Mouse (Mus musculus): Measurements from ENCODE around the gene Elovl5. TPM values are rescaled to one million over a fixed set of nuclear protein-coding genes. Genes with fewer than 3 reads are reported as not detected.
"Not testable (repeated sequence)": the region's sequence is repeated elsewhere in the genome, so short reads cannot be mapped to it uniquely, and the experiment has no call there.

Elovl5 gene
- polyA plus RNA-seq, 1 experiment: 115 TPM

DNA sequence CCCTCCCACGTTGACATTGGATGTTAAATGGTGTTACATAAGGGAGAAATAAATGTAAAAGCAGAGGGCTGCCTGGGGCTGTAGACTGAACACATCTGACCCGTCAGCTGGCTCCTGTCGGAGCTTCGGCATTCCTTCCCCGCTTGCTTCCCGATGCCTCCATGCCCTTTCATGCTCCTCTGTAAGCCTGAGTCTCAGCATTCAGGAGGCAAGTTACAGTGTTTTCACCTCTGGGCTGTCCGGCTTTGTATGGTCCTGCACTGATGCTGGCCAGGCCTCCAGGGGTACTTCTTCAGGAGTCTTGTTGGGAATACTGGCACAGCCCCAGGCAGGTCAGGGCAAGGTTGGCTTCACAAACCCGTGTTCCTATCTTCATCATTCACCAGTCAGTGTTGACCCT lies 72.5 kb downstream of the Elovl5 start:
- no peak overlapping the region for H3K27ac ChIP-seq (ENCODE audit: insufficient read depth, low read length)
- no peak for TF ChIP-seq CTCF (IDR thresholded peaks at IDR 0.05; ENCODE audit: low read depth, low read length)
- H3K9ac ChIP-seq (ENCODE audit: low read depth, poor library complexity, severe bottlenecking): no peak overlapping the region
- H3K4me3 ChIP-seq (ENCODE audit: low read depth, low read length): no peak overlapping the region
- H3K36me3 ChIP-seq (ENCODE audit: control insufficient read depth, insufficient read depth, low read length, poor library complexity, severe bottlenecking): no peaks in the 10 kb centered on the region
- peaks cover 2% of the 10 kb centered on the region for H3K4me1 ChIP-seq (ENCODE audit: control insufficient read depth, insufficient read depth, low read length)
- no peaks in the 10 kb centered on the region for H3K9me3 ChIP-seq (replicated peaks; ENCODE audit: control insufficient read depth, insufficient read depth, low read length, poor library complexity, severe bottlenecking)
- no peaks in the 10 kb centered on the region for H3K27me3 ChIP-seq (ENCODE audit: control insufficient read depth, insufficient read depth, low read length, poor library complexity, severe bottlenecking)

DNA sequence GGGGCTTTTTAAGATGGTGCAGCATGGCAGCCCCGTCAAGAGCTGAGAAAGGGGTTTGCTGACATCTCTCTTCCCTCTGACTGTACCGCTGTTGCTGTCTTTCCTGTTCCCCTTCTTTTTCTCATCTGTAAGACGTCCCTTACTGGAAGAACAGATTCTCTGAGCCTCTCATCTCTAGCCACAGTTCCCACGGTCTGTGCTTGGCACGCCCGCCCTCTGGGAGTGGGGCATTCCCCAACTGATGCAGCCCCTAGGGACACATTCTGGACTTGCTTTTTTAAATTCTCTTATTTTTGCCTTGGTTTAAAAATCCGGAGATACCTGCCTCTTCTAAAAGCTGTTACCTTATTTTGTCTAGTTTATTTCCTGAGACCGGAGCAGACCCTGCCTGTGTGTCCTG lies 73.1 kb downstream of the Elovl5 start:
- peaks cover 2% of the 10 kb centered on the region for H3K4me1 ChIP-seq (ENCODE audit: control insufficient read depth, insufficient read depth, low read length)
- TF ChIP-seq POLR2A (IDR thresholded peaks at IDR 0.05; ENCODE audit: insufficient read depth, low read length): no peak
- TF ChIP-seq EP300 (IDR thresholded peaks at IDR 0.05; ENCODE audit: insufficient read depth, low read depth, low read length): no peak
- TF ChIP-seq CTCF (IDR thresholded peaks at IDR 0.05; ENCODE audit: low read depth, low read length): no peak
- no peak overlapping the region for H3K9ac ChIP-seq (ENCODE audit: low read depth, poor library complexity, severe bottlenecking)
- no peaks in the 10 kb centered on the region for H3K9me3 ChIP-seq (replicated peaks; ENCODE audit: control insufficient read depth, insufficient read depth, low read length, poor library complexity, severe bottlenecking)
- H3K27me3 ChIP-seq (ENCODE audit: control insufficient read depth, insufficient read depth, low read length, poor library complexity, severe bottlenecking): no peaks in the 10 kb centered on the region
- H3K36me3 ChIP-seq (ENCODE audit: control insufficient read depth, insufficient read depth, low read length, poor library complexity, severe bottlenecking): no peaks in the 10 kb centered on the region
- no peak overlapping the region for H3K4me3 ChIP-seq (ENCODE audit: low read depth, low read length)
- no peak overlapping the region for H3K27ac ChIP-seq (ENCODE audit: insufficient read depth, low read length)

DNA sequence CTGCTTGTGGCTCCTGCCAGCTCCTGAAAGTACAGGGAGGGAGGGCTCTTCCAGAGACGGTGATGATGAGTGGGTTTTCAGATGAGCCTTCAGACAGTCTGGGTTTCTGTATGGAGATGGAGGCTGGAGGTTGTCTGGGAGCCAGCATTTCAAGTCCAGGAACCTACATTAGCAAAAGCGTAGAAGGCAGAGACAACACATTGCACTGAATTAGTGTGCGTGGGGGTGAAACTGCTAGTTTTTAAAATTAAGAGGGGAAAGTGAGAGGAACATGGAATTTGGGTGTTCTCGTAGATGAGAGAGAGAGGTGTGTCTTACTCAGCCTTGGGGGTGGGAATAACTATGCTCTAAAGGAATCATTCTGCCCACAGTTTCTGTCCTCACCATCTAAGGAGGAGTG lies 74.5 kb downstream of the Elovl5 start:
- Histone ChIP-seq H3K4me3 (ENCODE audit: low read depth, low read length) (no peak overlapping the region), H3K9me3 (replicated peaks; ENCODE audit: control insufficient read depth, insufficient read depth, low read length, poor library complexity, severe bottlenecking) (no peaks in the 10 kb centered on the region), H3K27me3 (ENCODE audit: control insufficient read depth, insufficient read depth, low read length, poor library complexity, severe bottlenecking) (no peaks in the 10 kb centered on the region), H3K36me3 (ENCODE audit: control insufficient read depth, insufficient read depth, low read length, poor library complexity, severe bottlenecking) (no peaks in the 10 kb centered on the region), H3K9ac (ENCODE audit: low read depth, poor library complexity, severe bottlenecking) (no peak overlapping the region), H3K4me1 (ENCODE audit: control insufficient read depth, insufficient read depth, low read length) (no peaks in the 10 kb centered on the region), H3K27ac (ENCODE audit: insufficient read depth, low read length) (no peak overlapping the region)
- TF ChIP-seq CTCF (IDR thresholded peaks at IDR 0.05; ENCODE audit: low read depth, low read length) (no peak), EP300 (IDR thresholded peaks at IDR 0.05; ENCODE audit: insufficient read depth, low read depth, low read length) (no peak), POLR2A (IDR thresholded peaks at IDR 0.05; ENCODE audit: insufficient read depth, low read length) (no peak)

DNA sequence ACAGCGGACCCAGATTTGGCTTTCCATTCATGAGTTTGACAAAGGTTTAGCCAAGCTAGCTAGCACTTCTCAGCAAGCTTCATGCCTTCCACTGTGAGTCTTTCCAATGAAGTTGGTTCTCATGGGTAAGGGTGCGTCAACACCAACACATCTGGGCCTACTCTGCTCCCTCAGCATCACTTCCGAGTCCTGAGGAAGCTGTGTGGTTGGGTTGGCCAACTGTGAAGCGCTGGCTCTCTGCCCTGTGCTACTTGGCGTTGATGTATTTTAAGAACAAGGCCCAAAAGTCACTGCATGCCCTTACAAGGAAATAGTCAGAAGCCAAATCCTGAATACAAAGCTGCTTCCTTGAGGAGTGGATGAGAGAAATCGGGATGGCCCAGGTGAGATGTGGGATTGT lies 75.1 kb downstream of the Elovl5 start:
- Histone ChIP-seq H3K9me3 (replicated peaks; ENCODE audit: control insufficient read depth, insufficient read depth, low read length, poor library complexity, severe bottlenecking) (no peaks in the 10 kb centered on the region), H3K36me3 (ENCODE audit: control insufficient read depth, insufficient read depth, low read length, poor library complexity, severe bottlenecking) (no peaks in the 10 kb centered on the region), H3K27me3 (ENCODE audit: control insufficient read depth, insufficient read depth, low read length, poor library complexity, severe bottlenecking) (no peaks in the 10 kb centered on the region), H3K27ac (ENCODE audit: insufficient read depth, low read length) (no peak overlapping the region), H3K4me1 (ENCODE audit: control insufficient read depth, insufficient read depth, low read length) (no peaks in the 10 kb centered on the region), H3K9ac (ENCODE audit: low read depth, poor library complexity, severe bottlenecking) (no peak overlapping the region), H3K4me3 (ENCODE audit: low read depth, low read length) (no peak overlapping the region)
- TF ChIP-seq CTCF (IDR thresholded peaks at IDR 0.05; ENCODE audit: low read depth, low read length) (no peak), EP300 (IDR thresholded peaks at IDR 0.05; ENCODE audit: insufficient read depth, low read depth, low read length) (no peak), POLR2A (IDR thresholded peaks at IDR 0.05; ENCODE audit: insufficient read depth, low read length) (no peak)

DNA sequence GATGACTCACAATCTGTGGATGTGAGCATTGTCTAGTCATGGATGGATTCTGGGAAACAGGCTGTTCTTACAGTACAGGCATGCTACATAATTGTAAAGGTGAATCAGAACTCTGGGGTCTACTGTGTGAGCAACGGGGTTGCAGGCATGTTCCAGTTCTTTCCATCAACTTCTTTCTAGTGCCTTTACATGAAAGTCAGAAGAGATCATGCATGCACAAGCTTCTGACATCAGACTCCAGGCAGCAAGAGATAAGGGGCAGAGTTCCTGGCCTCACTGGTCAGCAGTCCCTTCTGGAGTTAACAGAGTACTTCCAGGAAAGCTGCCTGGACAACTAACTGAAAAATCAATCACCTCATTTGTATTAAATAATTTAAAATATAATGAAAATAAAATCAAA lies 75.9 kb downstream of the Elovl5 start:
- no peak for TF ChIP-seq POLR2A (IDR thresholded peaks at IDR 0.05; ENCODE audit: insufficient read depth, low read length)
- TF ChIP-seq CTCF (IDR thresholded peaks at IDR 0.05; ENCODE audit: low read depth, low read length): no peak
- TF ChIP-seq EP300 (IDR thresholded peaks at IDR 0.05; ENCODE audit: insufficient read depth, low read depth, low read length): no peak
- H3K4me3 ChIP-seq (ENCODE audit: low read depth, low read length): no peak overlapping the region
- H3K4me1 ChIP-seq (ENCODE audit: control insufficient read depth, insufficient read depth, low read length): no peaks in the 10 kb centered on the region
- no peak overlapping the region for H3K9ac ChIP-seq (ENCODE audit: low read depth, poor library complexity, severe bottlenecking)
- no peak overlapping the region for H3K27ac ChIP-seq (ENCODE audit: insufficient read depth, low read length)
- no peaks in the 10 kb centered on the region for H3K9me3 ChIP-seq (replicated peaks; ENCODE audit: control insufficient read depth, insufficient read depth, low read length, poor library complexity, severe bottlenecking)
- no peaks in the 10 kb centered on the region for H3K36me3 ChIP-seq (ENCODE audit: control insufficient read depth, insufficient read depth, low read length, poor library complexity, severe bottlenecking)
- no peaks in the 10 kb centered on the region for H3K27me3 ChIP-seq (ENCODE audit: control insufficient read depth, insufficient read depth, low read length, poor library complexity, severe bottlenecking)

DNA sequence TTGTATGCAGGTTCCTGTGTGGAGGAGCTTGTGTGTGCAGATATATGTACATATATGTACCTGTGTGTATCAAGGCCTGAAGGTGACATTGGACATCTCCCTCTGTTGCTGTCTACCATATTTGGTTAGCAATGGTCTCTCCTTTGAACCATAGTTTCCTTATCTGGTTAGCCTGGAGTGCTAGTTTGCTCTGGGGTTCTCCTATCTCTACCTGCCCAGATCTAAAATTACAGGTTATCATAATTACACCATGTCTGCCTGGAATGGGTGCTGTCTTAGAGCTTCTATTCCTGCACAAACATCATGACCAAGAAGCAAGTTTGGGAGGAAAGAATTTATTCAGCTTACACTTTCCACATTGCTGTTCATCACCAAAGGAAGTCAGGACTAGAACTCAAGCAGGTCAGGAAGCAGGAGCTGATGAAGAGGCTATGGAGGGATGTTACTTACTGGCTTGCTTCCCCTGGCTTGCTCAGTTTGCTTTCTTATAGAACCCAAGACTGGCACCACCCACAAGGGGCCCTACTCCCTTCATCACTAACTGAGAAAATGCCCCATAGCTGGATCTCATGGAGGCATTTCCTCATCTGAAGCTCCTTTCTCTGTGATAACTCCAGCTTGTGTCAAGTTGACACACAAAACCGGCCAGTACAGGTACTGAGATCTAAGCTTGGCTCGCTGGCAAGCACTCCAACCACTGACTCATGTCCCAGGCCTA lies 76.5 kb downstream of the Elovl5 start:
- not testable (repeated sequence) for H3K27me3 ChIP-seq (ENCODE audit: control insufficient read depth, insufficient read depth, low read length, poor library complexity, severe bottlenecking); H3K36me3 ChIP-seq (ENCODE audit: control insufficient read depth, insufficient read depth, low read length, poor library complexity, severe bottlenecking); H3K27ac ChIP-seq (ENCODE audit: insufficient read depth, low read length); H3K4me3 ChIP-seq (ENCODE audit: low read depth, low read length); H3K9me3 ChIP-seq (replicated peaks; ENCODE audit: control insufficient read depth, insufficient read depth, low read length, poor library complexity, severe bottlenecking); H3K9ac ChIP-seq (ENCODE audit: low read depth, poor library complexity, severe bottlenecking); H3K4me1 ChIP-seq (ENCODE audit: control insufficient read depth, insufficient read depth, low read length)

Measured in ES-Bruce4 (cell line).